Mouse (Mus musculus): ENCODE measurements around the gene Acsm5. TPM values are rescaled to one million over a fixed set of nuclear protein-coding genes. Genes with fewer than 3 reads are reported as not detected.
A peak's percentile ranks its signal among the peaks of the same experiment; 100 is the strongest.

The Acsm5 gene
- 0.17 TPM for polyA plus RNA-seq (2021)

DNA sequence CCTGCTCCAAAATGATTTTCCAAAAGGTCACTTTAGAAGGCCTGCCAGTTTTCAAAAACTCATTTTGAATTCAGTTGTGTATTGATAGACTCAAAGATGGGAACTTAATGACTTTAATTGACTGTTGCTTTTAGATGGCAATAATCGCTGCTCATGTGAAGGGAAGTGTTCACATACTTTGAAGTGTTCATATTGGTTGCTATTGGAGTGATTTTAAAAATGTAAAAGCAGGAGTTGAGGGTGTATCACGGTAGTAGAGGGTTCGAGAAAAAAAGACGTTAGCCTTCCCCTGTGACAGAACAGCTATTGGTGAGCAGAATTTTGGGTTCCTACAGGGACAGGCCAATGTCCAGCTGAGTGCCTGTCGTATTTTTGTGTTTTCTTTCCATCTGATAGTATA lies at the start of gene Acsm5:
TSS of gene Acsm5 (plus strand) at position 301 of the 400 bp plus-strand sequence.
- POLR2A ChIA-PET, result no interaction called here
- in situ Hi-C loops (cut with MboI; ENCODE audit: low pct_unique_long_range_greater_than_20kb), result loop anchor here (10.0 kb wide), 2 partner anchors 504 to 764 kb away; no protein-coding TSS in a partner anchor
- CTCF ChIA-PET, result interaction anchor here (0.7 to 1.6 kb wide), 3 partner anchors 39 to 508 kb away, joined by 3 read pairs; no protein-coding TSS in a partner anchor
- TF ChIP-seq CTCF (IDR thresholded peaks at IDR 0.05), result no peak
- DNase-seq (ENCODE audit: low read depth, low spot score), result no peak
- no peak for ATAC-seq
- H3K27me3 ChIP-seq, result no peaks in the 10 kb centered on the region

DNA sequence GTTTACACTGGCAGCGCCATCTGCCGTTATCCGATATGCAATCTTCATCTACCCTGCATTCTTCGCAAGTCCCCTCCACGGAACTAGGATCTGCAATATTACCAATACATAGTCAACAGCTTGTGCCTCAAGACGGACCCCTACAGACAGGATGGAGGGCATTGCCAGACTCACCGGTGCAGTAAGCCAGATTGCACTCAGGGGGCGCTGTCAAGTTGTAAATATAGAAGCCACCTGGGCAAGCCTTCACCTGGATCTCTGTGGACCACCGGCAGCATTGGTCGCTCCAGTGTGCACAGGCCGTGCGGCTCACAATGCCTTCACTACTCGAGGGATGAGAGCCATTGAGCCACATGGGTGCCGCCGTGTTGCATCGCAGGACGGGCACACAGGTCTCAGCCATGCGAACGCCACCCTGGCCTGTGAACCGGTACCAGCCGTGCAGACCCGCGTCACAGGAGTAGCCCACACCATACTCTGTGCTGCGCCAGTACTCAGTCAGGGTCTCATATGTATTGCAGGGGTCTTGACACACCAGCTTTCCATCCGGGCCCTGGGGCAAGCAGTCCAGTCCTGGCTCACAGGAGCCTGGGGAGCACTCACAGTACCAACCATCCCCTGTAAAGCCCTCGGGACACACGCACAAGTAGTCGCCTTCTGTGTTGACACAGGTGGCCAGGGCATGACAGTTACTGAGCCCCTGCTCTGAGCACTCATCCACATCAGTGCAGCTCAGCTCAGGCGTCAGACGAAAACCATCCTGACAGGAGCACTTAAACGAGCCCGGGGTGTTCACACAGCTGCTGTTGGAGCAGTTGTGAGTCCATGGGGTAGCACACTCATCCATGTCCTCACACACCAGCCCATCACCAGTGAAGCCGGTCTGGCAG lies 42.5 kb upstream of the Acsm5 start:
- DNase-seq (ENCODE audit: low read depth, low spot score), result no peak
- in situ Hi-C loops (cut with MboI; ENCODE audit: low pct_unique_long_range_greater_than_20kb), result no loop called here
- H3K27me3 ChIP-seq, result no peaks in the 10 kb centered on the region
- ChIA-PET CTCF (no interaction called here), POLR2A (no interaction called here)
- TF ChIP-seq CTCF (IDR thresholded peaks at IDR 0.05), result no peak
- no peak for ATAC-seq

DNA sequence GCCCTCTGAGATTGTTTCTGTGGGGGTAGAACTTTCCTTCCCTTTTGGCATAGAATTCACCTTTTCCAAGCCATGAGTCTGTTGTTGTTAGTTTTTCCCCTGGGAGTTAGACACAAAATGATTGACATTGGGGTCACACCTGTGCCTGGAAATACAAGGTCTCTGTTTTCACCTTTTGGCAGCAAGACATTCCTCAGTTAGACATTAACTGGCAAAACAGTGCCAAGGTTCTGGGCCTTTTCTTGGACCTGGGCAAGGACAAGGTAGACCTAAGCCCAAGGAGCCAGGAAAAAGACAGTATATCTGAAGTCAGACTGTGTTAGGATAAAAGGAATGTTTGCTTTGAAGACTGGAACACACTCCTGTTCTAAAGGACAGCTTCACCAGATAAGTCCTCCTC lies 40.0 kb upstream of the Acsm5 start, which contains the start of gene Umod:
TSS of gene Umod (minus strand) at position 27 of the 400 bp plus-strand sequence.
- no peaks in the 10 kb centered on the region for H3K27me3 ChIP-seq
- no peak for TF ChIP-seq CTCF (IDR thresholded peaks at IDR 0.05)
- ChIA-PET CTCF (no interaction called here), POLR2A (no interaction called here)
- in situ Hi-C loops (cut with MboI; ENCODE audit: low pct_unique_long_range_greater_than_20kb), result no loop called here
- ATAC-seq (no peak), DNase-seq (ENCODE audit: low read depth, low spot score) (no peak)

DNA sequence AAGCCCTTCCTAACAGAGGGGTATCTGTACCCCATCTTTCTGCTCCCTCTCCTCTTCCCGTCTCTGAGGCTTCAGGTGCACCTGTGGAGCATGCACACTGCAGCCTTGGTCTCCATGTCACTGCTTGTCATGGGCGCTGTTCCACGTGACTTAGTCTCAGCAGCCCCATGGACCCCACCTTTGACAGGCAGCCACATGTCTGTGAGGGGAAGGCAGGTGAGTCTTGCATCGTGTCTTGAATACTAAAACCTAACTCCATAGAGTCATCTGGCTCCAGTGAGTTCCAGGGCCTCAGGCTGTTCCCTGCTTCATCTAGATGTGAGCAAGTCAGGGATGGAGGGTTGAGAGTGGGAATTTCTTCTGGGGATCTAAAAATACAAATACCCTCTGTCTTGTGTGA lies 35.1 kb upstream of the Acsm5 start:
- POLR2A ChIA-PET, result no interaction called here
- in situ Hi-C loops (cut with MboI; ENCODE audit: low pct_unique_long_range_greater_than_20kb), result no loop called here
- DNase-seq (ENCODE audit: low read depth, low spot score), result no peak
- CTCF ChIA-PET, result no interaction called here
- no peak for TF ChIP-seq CTCF (IDR thresholded peaks at IDR 0.05)
- no peaks in the 10 kb centered on the region for H3K27me3 ChIP-seq
- ATAC-seq, result no peak

DNA sequence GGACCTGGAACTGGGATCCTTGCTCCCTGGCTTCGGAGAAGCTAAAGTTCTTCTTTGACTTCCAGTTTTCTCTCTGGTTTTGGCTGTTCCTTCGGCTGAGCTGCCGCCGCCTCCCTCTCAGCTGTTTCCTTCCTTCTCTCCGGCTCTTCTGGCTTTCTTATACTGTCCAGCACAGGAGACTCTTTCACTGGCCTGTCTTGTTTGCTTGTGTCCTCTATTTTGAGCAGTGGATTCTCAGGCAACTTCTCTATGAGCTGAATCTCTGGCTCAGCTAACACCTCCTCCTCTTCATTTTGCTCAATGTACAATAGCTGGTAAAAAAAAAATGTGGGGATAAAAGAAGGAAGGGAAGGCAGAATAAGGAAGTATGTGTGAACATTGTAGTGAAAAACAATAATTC lies 32.6 kb upstream of the Acsm5 start:
- ChIA-PET POLR2A (no interaction called here), CTCF (no interaction called here)
- no peak for TF ChIP-seq CTCF (IDR thresholded peaks at IDR 0.05)
- no peak for DNase-seq (ENCODE audit: low read depth, low spot score)
- no peaks in the 10 kb centered on the region for H3K27me3 ChIP-seq
- in situ Hi-C loops (cut with MboI; ENCODE audit: low pct_unique_long_range_greater_than_20kb), result no loop called here
- no peak for ATAC-seq

DNA sequence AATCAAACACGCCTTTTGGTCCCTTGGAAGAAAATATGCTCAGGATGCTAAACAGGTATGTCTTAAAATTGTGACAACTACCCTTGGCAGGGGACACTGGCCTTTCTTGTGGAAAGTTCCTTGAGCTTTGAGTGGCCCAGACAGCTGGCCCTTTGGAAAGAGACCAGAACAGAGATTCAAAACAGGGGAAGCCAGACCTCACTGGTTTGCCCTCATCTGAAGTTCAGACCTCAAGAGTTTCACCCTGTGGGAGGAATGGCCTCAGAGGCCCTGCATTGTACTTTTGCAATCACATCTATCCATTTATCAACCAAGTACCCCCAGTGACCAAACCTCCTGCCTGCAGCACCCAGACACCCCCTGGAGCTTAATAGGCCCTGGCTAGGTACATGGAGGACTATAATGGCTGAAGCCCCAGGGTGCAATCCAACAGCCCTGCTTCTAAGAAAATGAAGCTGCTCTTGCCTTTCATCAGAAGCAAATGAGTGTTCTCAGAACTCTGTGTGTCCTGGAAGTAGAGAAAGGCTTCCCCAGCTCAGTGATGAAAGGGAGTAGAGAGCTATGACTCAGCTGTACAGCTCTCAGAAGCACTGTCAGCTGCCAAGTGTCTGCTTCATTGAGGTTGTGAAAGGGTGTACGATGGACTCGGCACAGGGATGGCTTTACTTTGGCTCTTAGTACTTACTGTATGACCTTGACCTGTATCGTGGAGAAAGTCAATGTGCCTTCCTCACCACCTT lies 29.1 kb upstream of the Acsm5 start:
- DNase-seq (ENCODE audit: low read depth, low spot score) (no peak), ATAC-seq (no peak)
- H3K27me3 ChIP-seq, result no peaks in the 10 kb centered on the region
- CTCF ChIA-PET, result interaction anchor here (1.0 kb wide), 2 partner anchors 63 to 467 kb away, joined by 3 read pairs; no protein-coding TSS in a partner anchor
- in situ Hi-C loops (cut with MboI; ENCODE audit: low pct_unique_long_range_greater_than_20kb), result no loop called here
- no peak for TF ChIP-seq CTCF (IDR thresholded peaks at IDR 0.05)
- POLR2A ChIA-PET, result no interaction called here

DNA sequence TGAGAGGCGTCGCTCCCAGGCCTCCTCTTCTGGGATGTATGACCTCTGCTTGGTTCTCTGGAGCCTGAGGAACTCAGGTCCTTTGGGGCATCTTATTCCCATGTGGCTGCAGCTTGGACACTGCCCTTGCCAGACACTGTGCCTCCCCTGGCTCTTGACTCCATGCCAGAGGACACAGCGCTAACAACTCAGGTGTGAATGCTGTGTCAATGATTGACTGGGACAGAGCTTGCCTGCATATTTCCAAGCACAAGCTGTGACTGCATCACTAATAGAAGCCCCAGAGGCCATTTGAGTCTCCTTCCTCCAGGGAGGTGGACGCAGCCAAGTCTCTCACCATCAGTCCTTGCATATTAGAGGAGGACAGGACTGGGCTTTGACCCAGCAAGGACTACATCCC lies 8.1 kb upstream of the Acsm5 start:
- no peak for TF ChIP-seq CTCF (IDR thresholded peaks at IDR 0.05)
- DNase-seq (ENCODE audit: low read depth, low spot score), result no peak
- POLR2A ChIA-PET, result no interaction called here
- no peaks in the 10 kb centered on the region for H3K27me3 ChIP-seq
- ATAC-seq, result peak; percentile 81
- in situ Hi-C loops (cut with MboI; ENCODE audit: low pct_unique_long_range_greater_than_20kb), result loop anchor here (10.0 kb wide), 2 partner anchors 496 to 756 kb away; no protein-coding TSS in a partner anchor
- CTCF ChIA-PET, result no interaction called here

DNA sequence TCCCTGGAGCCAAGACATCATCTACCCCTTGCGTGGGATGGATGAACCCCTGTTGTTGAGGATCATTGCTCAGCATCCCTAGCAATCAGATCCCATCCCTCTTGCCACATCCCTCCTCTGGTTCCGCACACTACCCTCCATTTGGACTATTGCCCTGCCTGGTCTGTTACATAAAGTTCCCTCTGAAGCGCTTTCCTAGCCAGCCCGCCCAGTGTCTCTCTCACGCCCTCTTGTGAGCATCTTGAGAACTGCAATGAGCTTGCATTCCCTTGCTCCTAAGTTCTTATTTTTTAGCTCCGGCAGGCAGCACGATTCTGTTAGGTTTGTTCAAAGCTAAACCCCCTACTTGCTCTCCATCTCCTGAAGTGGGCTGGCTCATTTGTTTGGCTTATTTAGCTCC lies 6.2 kb upstream of the Acsm5 start:
- ATAC-seq (no peak), DNase-seq (ENCODE audit: low read depth, low spot score) (no peak)
- TF ChIP-seq CTCF (IDR thresholded peaks at IDR 0.05), result peak; percentile 87
- ChIA-PET CTCF (interaction anchor here (0.7 to 4.6 kb wide), 10 partner anchors 9 to 502 kb away, joined by 3 to 17 read pairs (median 5); partner anchors contain the start of gene Pdilt), POLR2A (no interaction called here)
- H3K27me3 ChIP-seq, result no peaks in the 10 kb centered on the region
- in situ Hi-C loops (cut with MboI; ENCODE audit: low pct_unique_long_range_greater_than_20kb), result loop anchor here (10.0 kb wide), 2 partner anchors 498 to 758 kb away; no protein-coding TSS in a partner anchor

DNA sequence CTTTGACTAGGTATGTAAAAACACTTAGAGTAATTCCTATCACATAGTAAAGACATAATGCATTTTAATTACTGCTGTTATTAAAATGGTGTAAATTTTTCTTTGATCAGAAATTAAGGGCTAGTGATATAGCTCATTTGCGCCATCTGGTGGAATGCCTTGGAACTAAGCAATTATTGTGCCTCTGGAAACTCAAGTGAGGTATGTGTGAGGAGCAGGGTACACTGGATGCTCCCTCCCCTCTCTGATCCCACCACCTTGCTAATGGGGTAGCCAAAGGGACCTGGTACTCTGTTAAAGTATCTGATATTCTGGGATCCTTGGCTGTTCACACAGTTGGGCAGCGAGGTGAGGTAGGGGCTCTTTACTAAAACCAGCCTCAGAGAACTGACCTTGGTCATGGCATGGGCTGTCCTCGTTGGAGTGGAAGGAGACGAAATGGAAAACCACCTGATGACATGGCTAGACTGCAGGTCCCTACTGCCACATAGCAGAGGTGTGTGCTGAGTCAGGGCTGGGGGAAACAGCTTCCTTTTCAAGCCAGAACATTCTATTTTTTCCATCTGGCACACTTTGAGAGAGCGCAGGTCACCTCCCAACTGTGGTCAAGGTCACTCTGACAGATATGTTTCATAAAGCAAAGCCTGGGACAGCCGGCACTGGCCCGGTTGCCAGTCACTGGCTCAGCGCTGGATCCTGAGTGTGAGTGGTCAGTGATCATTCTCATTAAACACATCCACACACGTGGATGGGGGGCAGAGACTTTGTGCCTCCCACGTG lies 3.6 kb upstream of the Acsm5 start:
- no peaks in the 10 kb centered on the region for H3K27me3 ChIP-seq
- TF ChIP-seq CTCF (IDR thresholded peaks at IDR 0.05), result peak; percentile 68
- CTCF ChIA-PET, result interaction anchor here (1.2 to 4.6 kb wide), 5 partner anchors 24 to 504 kb away, joined by 3 to 17 read pairs (median 4); no protein-coding TSS in a partner anchor
- in situ Hi-C loops (cut with MboI; ENCODE audit: low pct_unique_long_range_greater_than_20kb), result loop anchor here (10.0 kb wide), 2 partner anchors 501 to 761 kb away; no protein-coding TSS in a partner anchor
- POLR2A ChIA-PET, result no interaction called here
- ATAC-seq (no peak), DNase-seq (ENCODE audit: low read depth, low spot score) (no peak)

DNA sequence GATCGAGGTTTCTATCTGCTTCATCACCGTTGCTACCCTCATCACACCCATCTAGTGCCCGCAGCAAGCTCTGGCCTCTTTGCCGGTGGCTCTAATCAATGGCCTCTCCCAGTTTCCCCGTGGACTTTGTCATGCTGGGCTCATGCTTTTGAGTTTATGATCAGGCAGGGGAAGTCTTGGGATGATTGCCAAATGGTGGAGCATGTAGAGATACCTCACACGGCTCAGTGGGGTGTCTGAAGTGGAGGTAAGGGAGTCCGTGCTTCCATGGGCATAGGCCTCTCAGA lies 3.0 kb upstream of the Acsm5 start:
- ATAC-seq (no peak), DNase-seq (ENCODE audit: low read depth, low spot score) (no peak)
- POLR2A ChIA-PET, result no interaction called here
- in situ Hi-C loops (cut with MboI; ENCODE audit: low pct_unique_long_range_greater_than_20kb), result loop anchor here (10.0 kb wide), 2 partner anchors 501 to 761 kb away; no protein-coding TSS in a partner anchor
- CTCF ChIA-PET, result interaction anchor here (1.5 to 4.6 kb wide), 2 partner anchors 25 to 505 kb away, joined by 4 to 17 read pairs; no protein-coding TSS in a partner anchor
- TF ChIP-seq CTCF (IDR thresholded peaks at IDR 0.05), result no peak
- no peaks in the 10 kb centered on the region for H3K27me3 ChIP-seq
